Mouse (Mus musculus): ENCODE measurements around the gene Gpx1.

GRCm38 (mm10) chr9:108385006-108385405, 46.3 kb downstream of the Gpx1 start:
- TF ChIP-seq CTCF (IDR thresholded peaks at IDR 0.05; ENCODE audit: insufficient read depth, low read depth, low read length) (no peak), POLR2A (IDR thresholded peaks at IDR 0.05; ENCODE audit: insufficient read depth, low read depth, low read length) (no peak)

Data from olfactory bulb, adult 2 months (tissue).